Mouse (Mus musculus): Measurements from ENCODE around the gene Txndc5.

Gene Txndc5

DNA sequence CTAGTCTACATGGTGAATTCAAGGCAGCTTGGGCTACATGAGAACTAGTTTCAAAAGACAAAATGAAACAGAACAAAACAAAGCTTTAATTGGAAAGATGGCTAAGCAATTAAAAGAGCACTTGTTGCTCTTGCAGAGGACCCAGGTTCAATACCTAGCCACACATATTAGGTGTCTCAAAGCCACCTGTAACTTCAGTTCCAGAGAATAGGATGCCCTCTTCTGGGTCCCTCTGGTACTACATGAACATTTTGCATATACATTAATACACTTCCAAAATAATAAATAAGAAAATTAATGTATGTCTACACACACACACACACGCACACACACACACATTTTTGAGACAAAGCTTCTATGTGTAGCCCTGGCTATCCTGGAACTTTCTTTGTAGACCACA lies 65.2 kb downstream of the Txndc5 start:
- DNase-seq (ENCODE audit: low read depth, low spot score): no peak

DNA sequence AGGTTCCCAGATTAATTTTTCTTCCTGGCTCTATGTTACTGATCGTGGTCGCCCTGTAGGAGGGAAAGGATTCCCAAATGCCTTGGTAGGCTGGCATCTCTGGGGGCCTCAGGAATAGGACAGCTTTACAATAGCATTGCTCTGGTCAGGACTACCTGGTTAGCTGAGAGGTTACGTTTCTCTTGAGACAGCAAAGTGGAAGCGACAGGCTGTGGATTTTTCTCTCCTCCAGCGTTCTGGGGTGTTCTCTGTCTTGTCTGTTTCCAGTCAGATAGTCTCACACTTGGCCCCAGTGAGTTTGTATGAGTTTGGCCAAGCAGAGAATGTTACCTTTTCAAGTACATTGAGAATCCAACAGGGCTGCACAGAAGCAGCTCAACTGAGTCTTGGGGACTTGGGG lies 77.2 kb downstream of the Txndc5 start:
- DNase-seq (ENCODE audit: low read depth, low spot score): no peak

Data from brain, embryonic 18.5 days (tissue).